Mouse (Mus musculus): Measurements from ENCODE around the gene Icmt.

DNA sequence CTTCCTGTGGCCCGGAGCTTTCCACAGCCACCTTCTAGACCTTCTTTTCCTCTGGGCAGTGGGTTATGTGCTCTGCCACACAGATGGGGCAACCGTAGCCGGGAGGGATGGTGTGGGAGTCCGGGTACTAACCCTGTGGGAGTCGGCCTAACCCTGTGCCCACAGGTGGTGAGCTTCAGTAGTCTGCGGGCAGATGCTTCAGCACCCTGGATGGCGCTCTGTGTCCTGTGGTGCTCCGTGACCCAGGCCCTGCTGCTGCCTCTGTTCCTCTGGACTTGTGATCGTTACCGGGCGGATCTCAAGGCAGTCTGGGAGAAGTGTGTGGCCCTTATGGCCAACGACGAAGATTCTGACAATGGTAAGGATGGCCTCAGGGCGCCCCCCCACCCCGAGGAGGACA, 15.4 kb upstream of the Icmt start:
- no peak for TF ChIP-seq POLR2A (IDR thresholded peaks at IDR 0.05; ENCODE audit: insufficient read length, low read depth)
- TF ChIP-seq POLR2AphosphoS2 (IDR thresholded peaks at IDR 0.05; ENCODE audit: insufficient read length, low read depth) = no peak
- no peak for TF ChIP-seq E2F4 (IDR thresholded peaks at IDR 0.05; ENCODE audit: insufficient read depth)
- no peak for TF ChIP-seq MYOG (IDR thresholded peaks at IDR 0.05; ENCODE audit: control insufficient read depth in 1 of 3, insufficient read depth in 1 of 3, insufficient read length in 2 of 3, low read depth in 2 of 3)
- no peak for TF ChIP-seq TCF12 (IDR thresholded peaks at IDR 0.05; ENCODE audit: insufficient read depth, poor library complexity, severe bottlenecking)

Data from myocyte (in vitro differentiated cells).